Mouse (Mus musculus): Measurements from ENCODE around the gene Thbd. TPM values are rescaled to one million over a fixed set of nuclear protein-coding genes. Genes with fewer than 3 reads are reported as not detected.

Thbd gene
- polyA plus RNA-seq, 1 experiment from 2014 or later: 5.0 TPM

DNA sequence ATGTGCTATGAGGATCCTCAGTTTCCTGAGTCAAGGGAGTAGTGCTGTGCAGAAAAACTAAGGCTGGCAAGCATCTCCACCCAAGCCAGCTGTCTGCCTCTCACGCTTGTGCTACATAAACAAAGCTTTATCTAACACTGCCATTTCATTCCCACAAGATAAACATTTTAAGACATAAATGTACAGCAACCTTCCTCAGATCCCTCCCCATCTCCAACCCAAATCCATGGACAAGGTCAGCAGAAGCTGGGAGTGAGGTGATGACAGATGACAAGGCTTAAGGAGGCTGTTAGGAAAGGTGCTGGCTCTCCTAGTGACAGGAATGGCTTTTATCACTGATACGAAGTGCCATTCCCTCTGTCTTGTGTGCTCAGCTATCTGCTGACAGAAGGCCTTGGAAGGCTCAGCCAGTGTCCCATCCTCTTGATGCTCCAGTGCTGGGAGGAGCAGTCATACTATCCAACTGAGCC is 34.4 kb downstream of the Thbd start:
- no peak overlapping the region for H3K9ac ChIP-seq (replicated peaks)
- H3K4me3 ChIP-seq: no peak overlapping the region
- ATAC-seq (replicated peaks): no peak
- no peaks in the 10 kb centered on the region for H3K27me3 ChIP-seq
- H3K27ac ChIP-seq (replicated peaks): no peak overlapping the region
- 79% methylated on average over 2 of the region's 2 CpGs for WGBS
- H3K4me1 ChIP-seq: no peaks in the 10 kb centered on the region
- no peaks in the 10 kb centered on the region for H3K9me3 ChIP-seq
- H3K4me2 ChIP-seq (replicated peaks): no peak overlapping the region
- no peaks in the 10 kb centered on the region for H3K36me3 ChIP-seq

DNA sequence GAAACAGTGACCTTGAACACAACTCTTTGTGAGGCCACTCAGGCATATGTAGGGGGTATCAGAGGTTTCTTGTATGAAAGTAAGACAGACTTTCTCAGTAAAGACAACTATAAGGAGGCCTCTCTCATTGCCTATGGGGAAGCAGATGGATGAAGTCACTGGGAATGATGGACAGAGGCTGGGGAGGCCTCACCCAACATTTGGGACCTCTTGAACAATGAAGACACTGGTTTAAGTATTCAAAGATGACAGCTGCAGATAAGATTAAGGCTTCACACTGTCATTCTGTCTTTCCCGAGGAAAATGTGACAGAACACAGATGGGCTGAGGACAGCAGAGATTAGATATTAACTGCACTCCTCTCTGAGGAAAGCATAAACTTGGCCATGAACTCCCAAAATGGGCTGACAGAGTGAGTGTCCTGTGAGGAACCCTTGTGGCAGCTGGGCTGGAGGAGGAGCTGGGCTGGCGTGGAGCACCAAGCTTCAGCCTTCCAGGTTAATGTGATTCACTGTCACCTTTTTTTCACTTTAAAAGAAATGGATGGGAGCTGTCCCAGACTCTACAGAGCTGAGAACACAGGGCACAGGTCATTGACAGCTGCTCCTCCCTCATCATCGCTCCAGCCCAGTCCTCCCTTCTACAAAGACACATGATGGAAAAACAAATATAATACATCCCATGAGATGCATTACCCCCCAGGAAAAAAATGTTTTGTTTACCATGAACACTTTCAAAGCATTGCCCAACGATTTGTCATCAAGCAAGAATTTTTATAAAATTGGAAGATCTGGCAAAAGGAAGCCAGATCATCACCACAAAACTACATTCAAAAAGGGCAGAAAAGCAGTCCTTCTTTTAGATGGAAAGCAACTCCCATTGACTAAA is 36.0 kb downstream of the Thbd start:
- WGBS: 88% methylated on average over 4 of the region's 4 CpGs
- no peak for ATAC-seq (replicated peaks)

DNA sequence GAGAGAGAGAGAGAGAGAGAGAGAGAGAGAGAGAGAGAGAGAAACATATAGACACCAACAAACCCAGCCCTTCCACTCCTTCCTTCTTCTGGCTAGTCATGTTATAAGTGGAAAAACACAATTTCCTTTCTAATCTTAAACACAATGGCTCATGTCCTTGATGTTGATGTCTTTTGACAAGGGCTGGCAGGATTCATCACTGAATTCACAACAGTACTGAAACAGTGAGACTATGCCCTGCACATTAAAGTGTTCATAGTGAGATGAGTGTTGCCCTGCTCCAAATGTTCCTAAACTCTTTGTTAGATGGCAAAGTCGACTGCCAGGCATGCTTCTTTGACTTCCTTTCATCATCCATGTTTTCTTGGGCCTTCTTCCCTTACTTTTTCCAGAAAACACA is 42.8 kb downstream of the Thbd start:
- no peak overlapping the region for H3K4me3 ChIP-seq
- H3K4me1 ChIP-seq: no peaks in the 10 kb centered on the region
- H3K9me3 ChIP-seq: no peaks in the 10 kb centered on the region
- H3K36me3 ChIP-seq: no peaks in the 10 kb centered on the region
- no peak overlapping the region for H3K27ac ChIP-seq (replicated peaks)
- H3K4me2 ChIP-seq (replicated peaks): no peak overlapping the region
- ATAC-seq (replicated peaks): no peak
- WGBS: 52% methylated on average over 1 of the region's 1 CpGs
- H3K9ac ChIP-seq (replicated peaks): no peak overlapping the region
- no peaks in the 10 kb centered on the region for H3K27me3 ChIP-seq

More for the DNA sequence above, 36.0 kb downstream of the Thbd start:
- H3K27me3 ChIP-seq: no peaks in the 10 kb centered on the region
- H3K36me3 ChIP-seq: no peaks in the 10 kb centered on the region
- H3K9me3 ChIP-seq: no peaks in the 10 kb centered on the region
- no peak overlapping the region for H3K9ac ChIP-seq (replicated peaks)
- no peak overlapping the region for H3K4me2 ChIP-seq (replicated peaks)
- no peak overlapping the region for H3K27ac ChIP-seq (replicated peaks)
- H3K4me1 ChIP-seq: no peaks in the 10 kb centered on the region
- no peak overlapping the region for H3K4me3 ChIP-seq

DNA sequence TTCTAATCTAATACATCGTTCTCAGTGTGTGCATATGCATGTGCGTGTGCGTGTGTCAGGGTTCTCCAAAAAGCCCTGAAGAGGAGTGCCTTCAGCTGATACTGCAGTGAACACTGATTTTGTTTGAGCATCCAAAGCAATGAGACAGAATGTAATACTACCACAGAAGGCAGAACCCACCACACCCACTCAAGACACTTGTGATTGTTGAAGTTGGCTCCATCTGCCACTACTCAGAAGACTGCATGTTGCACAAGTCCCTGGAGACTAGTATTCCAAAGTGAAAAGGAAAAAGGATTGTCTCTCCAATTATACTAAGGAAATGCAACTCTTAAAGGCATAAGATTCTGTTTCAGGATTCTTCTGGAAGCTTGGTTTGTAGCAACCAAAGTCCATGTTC is 43.5 kb downstream of the Thbd start:
- Histone ChIP-seq H3K4me1 (no peaks in the 10 kb centered on the region), H3K27ac (replicated peaks) (no peak overlapping the region), H3K36me3 (no peaks in the 10 kb centered on the region), H3K4me3 (no peak overlapping the region), H3K9me3 (no peaks in the 10 kb centered on the region), H3K9ac (replicated peaks) (no peak overlapping the region), H3K4me2 (replicated peaks) (no peak overlapping the region), H3K27me3 (no peaks in the 10 kb centered on the region)
- no peak for ATAC-seq (replicated peaks)
- 93% methylated on average over 3 of the region's 3 CpGs for whole genome bisulfite sequencing

GRCm38 (mm10) chr2:148357145-148357544 is 50.8 kb downstream of the Thbd start:
- Histone ChIP-seq H3K4me3 (no peak overlapping the region), H3K9ac (replicated peaks) (no peak overlapping the region), H3K27ac (replicated peaks) (no peak overlapping the region), H3K4me1 (no peaks in the 10 kb centered on the region), H3K36me3 (no peaks in the 10 kb centered on the region), H3K4me2 (replicated peaks) (no peak overlapping the region), H3K9me3 (no peaks in the 10 kb centered on the region), H3K27me3 (no peaks in the 10 kb centered on the region)
- WGBS: 91% methylated on average over 1 of the region's 1 CpGs
- no peak for ATAC-seq (replicated peaks)

Other genes with a start within 250 kb of the Thbd start
- gene Sstr4, start 12.8 kb downstream of the Thbd start, polyA plus RNA-seq (2015; fragmentation: Nextera tagmentation; extraction: Ambion mirVana): 1.2 and 1.5 TPM in 2 replicates
- 6.2 and 6.5 TPM in 2 replicates for gene Cd93, start 35.4 kb upstream of the Thbd start, polyA plus RNA-seq (2015; fragmentation: Nextera tagmentation; extraction: Ambion mirVana)